Mouse (Mus musculus): ENCODE measurements around the gene Hyou1. TPM values are rescaled to one million over a fixed set of nuclear protein-coding genes. Genes with fewer than 3 reads are reported as not detected.
"Not testable (repeated sequence)": the region's sequence is repeated elsewhere in the genome, so short reads cannot be mapped to it uniquely, and the experiment has no call there.

The Hyou1 gene
- polyA plus RNA-seq, 1 experiment: 32.8 TPM

DNA sequence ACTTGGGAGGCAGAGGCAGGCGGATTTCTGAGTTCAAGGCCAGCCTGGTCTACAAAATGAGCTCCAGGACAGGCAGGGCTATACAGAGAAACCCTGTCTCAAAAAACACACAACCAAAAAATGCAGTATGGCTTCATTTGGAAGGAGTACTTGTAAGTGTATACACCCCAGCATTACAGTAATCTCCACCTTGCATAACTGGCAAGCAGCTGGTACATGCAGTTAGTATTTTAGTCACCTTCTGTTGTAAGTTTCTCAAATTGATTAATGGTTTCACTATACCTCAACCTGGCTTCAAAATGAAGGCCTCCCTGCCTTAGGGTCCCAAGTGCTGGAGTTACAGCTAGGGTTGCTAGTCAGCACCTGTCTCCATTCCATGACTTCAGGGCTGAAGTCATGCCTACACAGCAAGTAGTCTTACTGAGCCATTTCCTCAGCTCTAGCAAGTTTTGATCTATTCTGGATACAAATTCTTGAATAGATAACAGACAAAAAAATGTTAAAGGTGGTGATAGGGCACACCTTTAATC lies 32.4 kb downstream of the Hyou1 start:
- Histone ChIP-seq H3K4me1 (ENCODE audit: control insufficient read depth, insufficient read depth, low read length) (peaks cover 4% of the 10 kb centered on the region; the same call in 1 of the 2 replicates), H3K4me3 (ENCODE audit: insufficient read depth, low read length) (no peak overlapping the region), H3K27ac (ENCODE audit: insufficient read depth, low read depth, low read length) (no peak overlapping the region)
- no peak for TF ChIP-seq POLR2A (IDR thresholded peaks at IDR 0.05; ENCODE audit: borderline replicate concordance, low read depth, low read length)

DNA sequence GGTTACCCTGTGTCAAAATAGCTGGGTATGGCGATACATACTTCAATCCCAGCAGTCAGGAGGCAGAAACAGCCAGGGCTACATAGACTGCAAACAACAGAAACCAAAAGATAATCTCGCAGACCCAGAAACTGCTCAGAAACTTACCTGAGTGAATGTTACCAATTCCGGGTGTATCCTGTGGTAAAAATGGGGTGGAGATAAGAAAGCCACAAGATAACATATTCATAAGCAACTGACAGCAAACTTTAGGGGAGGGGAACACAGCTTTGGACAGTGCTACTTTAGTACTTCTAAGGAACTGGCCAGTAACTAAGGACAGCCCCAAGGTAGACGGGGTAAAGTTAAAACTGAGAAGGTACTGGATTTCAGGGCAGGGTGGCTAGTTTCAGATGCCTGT lies 33.0 kb downstream of the Hyou1 start:
- H3K4me3 ChIP-seq (ENCODE audit: insufficient read depth, low read length): no peak overlapping the region
- H3K4me1 ChIP-seq (ENCODE audit: control insufficient read depth, insufficient read depth, low read length): peaks cover 4% of the 10 kb centered on the region; the same call in 1 of the 2 replicates
- TF ChIP-seq POLR2A (IDR thresholded peaks at IDR 0.05; ENCODE audit: borderline replicate concordance, low read depth, low read length): no peak
- no peak for TF ChIP-seq CTCF (IDR thresholded peaks at IDR 0.05; ENCODE audit: low read depth, low read length)
- H3K27ac ChIP-seq (ENCODE audit: insufficient read depth, low read depth, low read length): no peak overlapping the region

DNA sequence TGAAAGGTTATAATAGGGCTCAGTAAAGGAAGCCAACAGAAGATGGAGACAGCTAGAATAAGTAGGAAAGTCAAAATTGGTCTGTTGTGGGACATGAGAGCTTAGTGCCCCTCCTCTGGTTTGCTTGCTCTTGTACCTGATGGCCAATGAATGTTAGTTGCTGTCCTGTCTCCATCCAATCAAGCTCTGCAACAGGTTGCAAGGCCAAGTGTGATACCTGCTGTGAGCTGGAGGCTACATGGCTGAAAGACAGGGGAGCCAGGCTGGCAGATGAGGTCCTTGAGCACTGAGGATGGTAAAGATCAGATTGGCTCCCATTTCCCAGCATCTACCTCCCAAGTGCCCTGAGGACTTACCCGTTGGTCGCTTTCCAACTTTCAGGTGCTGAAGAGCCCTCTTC lies 33.5 kb downstream of the Hyou1 start:
- Histone ChIP-seq H3K4me3 (ENCODE audit: insufficient read depth, low read length) (no peak overlapping the region), H3K4me1 (ENCODE audit: control insufficient read depth, insufficient read depth, low read length) (peaks cover 4% of the 10 kb centered on the region; the same call in 1 of the 2 replicates), H3K27ac (ENCODE audit: insufficient read depth, low read depth, low read length) (no peak overlapping the region)
- TF ChIP-seq CTCF (IDR thresholded peaks at IDR 0.05; ENCODE audit: low read depth, low read length): no peak
- TF ChIP-seq POLR2A (IDR thresholded peaks at IDR 0.05; ENCODE audit: borderline replicate concordance, low read depth, low read length): no peak

DNA sequence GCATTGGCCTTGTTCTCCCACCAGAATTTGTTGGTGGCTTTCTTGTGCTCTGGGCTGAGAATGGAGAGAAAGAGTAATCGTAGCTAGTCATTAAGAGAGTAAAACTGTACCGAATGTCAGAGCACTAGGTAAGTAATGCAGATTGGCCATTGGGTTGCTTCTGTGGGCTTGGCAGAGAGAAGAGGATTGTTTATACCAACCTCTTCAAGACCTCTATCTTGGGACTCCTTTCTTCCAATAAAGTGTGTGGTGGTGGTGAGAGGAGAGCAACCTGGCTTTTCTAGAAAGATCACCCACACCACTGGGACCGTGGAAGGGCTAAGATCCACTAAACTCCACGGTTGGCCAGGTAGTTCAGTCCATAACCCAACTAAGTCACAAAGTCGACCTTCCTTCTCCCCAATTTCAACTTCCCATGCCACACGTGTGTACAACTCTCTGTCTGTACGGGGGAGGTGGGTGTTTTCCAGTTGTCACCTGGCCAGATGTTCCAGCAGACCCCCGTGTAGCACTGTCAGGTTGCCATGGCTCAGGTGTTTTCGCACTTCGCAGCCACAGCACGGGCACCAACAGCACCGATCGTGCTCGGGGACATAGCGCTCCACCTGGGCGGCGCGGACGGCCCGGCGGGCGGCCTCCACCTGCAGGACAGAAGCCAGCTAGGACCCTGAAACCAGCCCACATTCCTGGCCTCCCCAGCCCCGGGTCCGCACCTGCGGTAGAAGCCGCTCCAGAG lies 38.0 kb downstream of the Hyou1 start:
- H3K4me1 ChIP-seq (ENCODE audit: control insufficient read depth, insufficient read depth, low read length): peaks cover 6% of the 10 kb centered on the region
- H3K4me3 ChIP-seq (ENCODE audit: insufficient read depth, low read length): peak overlapping the region; percentile 92
- H3K27ac ChIP-seq (ENCODE audit: insufficient read depth, low read depth, low read length): no peak overlapping the region
- no peak for TF ChIP-seq POLR2A (IDR thresholded peaks at IDR 0.05; ENCODE audit: borderline replicate concordance, low read depth, low read length)
- no peak for TF ChIP-seq CTCF (IDR thresholded peaks at IDR 0.05; ENCODE audit: low read depth, low read length)

DNA sequence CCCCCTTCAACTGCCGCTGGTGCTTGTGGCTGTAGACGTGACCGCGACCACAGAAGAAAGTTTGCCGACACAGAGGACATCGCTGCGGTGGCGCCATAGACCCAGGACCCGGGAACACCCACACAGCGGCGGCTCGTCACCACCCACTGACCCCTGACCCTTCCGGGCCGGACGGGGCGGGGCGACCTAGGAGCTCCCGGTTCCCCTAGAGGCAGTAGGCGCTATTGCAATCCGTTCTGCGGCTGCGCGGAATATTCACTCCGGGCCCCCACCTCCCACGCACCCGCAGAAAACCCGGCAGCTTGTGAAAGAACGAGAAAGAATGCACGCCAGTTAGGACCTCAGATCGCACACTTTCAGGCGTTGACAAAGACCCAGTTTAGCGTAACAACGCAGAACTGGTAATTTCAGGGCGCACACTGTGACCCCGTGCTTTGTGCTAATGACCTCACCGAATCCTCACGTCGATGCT lies 38.6 kb downstream of the Hyou1 start:
- H3K27ac ChIP-seq (ENCODE audit: insufficient read depth, low read depth, low read length): peak overlapping the region; percentile 74
- peaks cover 6% of the 10 kb centered on the region for H3K4me1 ChIP-seq (ENCODE audit: control insufficient read depth, insufficient read depth, low read length)
- H3K4me3 ChIP-seq (ENCODE audit: insufficient read depth, low read length): peak overlapping the region; percentile 92
- TF ChIP-seq POLR2A (IDR thresholded peaks at IDR 0.05; ENCODE audit: borderline replicate concordance, low read depth, low read length): no peak
- no peak for TF ChIP-seq CTCF (IDR thresholded peaks at IDR 0.05; ENCODE audit: low read depth, low read length)

- peak within 1 kb of the TSS; percentile 92 for H3K4me3 ChIP-seq (ENCODE audit: insufficient read depth, low read length)
- H3K27ac ChIP-seq (ENCODE audit: insufficient read depth, low read depth, low read length): peak within 1 kb of the TSS; percentile 74
- peaks cover 6% of the 10 kb centered on the region for H3K4me1 ChIP-seq (ENCODE audit: control insufficient read depth, insufficient read depth, low read length)
- no peak for TF ChIP-seq CTCF (IDR thresholded peaks at IDR 0.05; ENCODE audit: low read depth, low read length)
- TF ChIP-seq POLR2A (IDR thresholded peaks at IDR 0.05; ENCODE audit: borderline replicate concordance, low read depth, low read length): no peak
Measured at GRCm38 (mm10) chr9:44418519-44419385, 39.5 kb downstream of the Hyou1 start, which contains the start of gene Ccdc84. Ccdc84 (minus strand) TSS chr9:44418569.

DNA sequence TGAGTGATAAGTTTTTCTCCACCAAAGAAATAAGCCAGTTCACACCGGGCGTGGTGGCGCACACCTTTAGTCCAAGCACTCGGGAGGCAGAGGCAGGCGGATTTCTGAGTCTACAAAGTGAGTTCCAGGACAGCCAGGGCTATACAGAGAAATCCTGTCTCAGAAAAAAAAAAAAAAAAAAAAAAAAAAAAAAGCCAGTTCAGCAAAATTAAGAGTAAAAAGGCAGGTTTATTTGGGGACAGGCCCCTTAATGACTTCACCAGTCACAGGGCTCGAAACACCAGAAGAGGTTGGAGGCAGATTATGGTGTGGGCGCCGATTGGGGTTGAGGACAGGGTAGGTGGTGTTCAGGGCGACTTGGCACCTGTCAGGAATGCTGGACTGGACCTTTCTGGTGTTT lies 40.4 kb downstream of the Hyou1 start:
- H3K27ac ChIP-seq (ENCODE audit: insufficient read depth, low read depth, low read length): peak overlapping the region; percentile 44
- not testable (repeated sequence) for H3K4me3 ChIP-seq (ENCODE audit: insufficient read depth, low read length); H3K4me1 ChIP-seq (ENCODE audit: control insufficient read depth, insufficient read depth, low read length)

GRCm38 (mm10) chr9:44420280-44420898 lies 41.1 kb downstream of the Hyou1 start:
- H3K27ac ChIP-seq (ENCODE audit: insufficient read depth, low read depth, low read length): peak overlapping the region; percentile 44
- TF ChIP-seq POLR2A (IDR thresholded peaks at IDR 0.05; ENCODE audit: borderline replicate concordance, low read depth, low read length) (no peak), CTCF (IDR thresholded peaks at IDR 0.05; ENCODE audit: low read depth, low read length) (no peak)
- peak overlapping the region; percentile 38 for H3K4me3 ChIP-seq (ENCODE audit: insufficient read depth, low read length)
- H3K4me1 ChIP-seq (ENCODE audit: control insufficient read depth, insufficient read depth, low read length): peaks cover 6% of the 10 kb centered on the region

DNA sequence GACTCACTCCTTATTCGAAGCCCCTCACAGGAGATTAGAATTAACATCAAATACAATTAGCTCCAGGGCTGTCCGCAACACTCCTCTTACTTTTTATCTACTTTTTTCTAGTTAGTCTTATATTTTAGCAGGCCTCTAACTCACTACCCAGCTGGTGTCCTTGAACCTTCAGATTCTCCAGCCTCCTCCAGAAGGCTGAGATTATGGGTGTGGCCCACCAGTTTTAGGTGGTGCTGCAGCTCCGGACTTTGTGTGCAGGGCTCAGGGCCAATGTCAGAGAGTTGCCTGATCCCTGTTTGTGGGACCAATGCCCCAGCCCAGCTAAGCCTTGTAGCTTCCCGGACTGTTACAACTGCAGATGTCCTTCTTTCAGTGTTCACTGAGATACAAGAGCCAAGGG lies 44.3 kb downstream of the Hyou1 start:
- no peak for TF ChIP-seq POLR2A (IDR thresholded peaks at IDR 0.05; ENCODE audit: borderline replicate concordance, low read depth, low read length)
- TF ChIP-seq CTCF (IDR thresholded peaks at IDR 0.05; ENCODE audit: low read depth, low read length): no peak
- Histone ChIP-seq H3K4me1 (ENCODE audit: control insufficient read depth, insufficient read depth, low read length) (peaks cover 4% of the 10 kb centered on the region), H3K4me3 (ENCODE audit: insufficient read depth, low read length) (no peak overlapping the region), H3K27ac (ENCODE audit: insufficient read depth, low read depth, low read length) (no peak overlapping the region)
